Comparison of ENCODE assay signal across 16 mouse cellular contexts in the genomic region with DNA sequence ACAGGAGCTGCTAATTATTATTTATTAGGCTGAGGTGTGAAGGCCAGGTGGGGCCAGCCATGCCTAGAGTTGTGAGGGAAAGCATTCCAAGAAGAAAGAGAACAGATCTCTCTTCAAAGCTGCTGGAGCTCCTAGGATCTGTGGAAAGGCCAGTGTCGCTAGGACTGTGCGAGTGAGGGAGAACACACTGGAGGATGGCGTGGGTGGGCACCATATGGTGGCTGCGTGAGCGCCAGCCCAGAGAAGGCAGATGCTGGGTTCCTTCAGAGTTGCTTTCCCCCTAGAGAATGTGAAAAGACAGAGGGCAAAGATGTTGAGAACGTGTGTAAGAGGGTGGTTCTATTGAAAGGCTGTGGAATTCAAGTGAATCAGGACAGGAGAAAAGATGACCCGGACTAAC. TPM values are rescaled to one million over a fixed set of nuclear protein-coding genes. Genes with fewer than 3 reads are reported as not detected.
DNase-seq lines count a peak whose midpoint lies in the region; ATAC-seq and TF ChIP-seq lines count a peak whose summit lies in the region.
"Had no signal": no experiment of that assay in that cellular context is flagged by ENCODE, and none has a peak within 500 bp of the region (broad histone marks: within the 10 kb centered on the region; RNA-seq: fewer than 3 reads in every experiment).

No protein-coding gene starts in this region.

- no peak for TF ChIP-seq CTCF in layer of hippocampus, adult 2 months (conservative IDR thresholded peaks at IDR 0.05)

- no peak overlapping the region for H3K4me3 ChIP-seq in layer of hippocampus, adult 2 months
- H3K4me3 ChIP-seq: gastrocnemius, adult 2 months; heart, embryonic 15.5 days; limb, embryonic 15.5 days had no signal

- peak; percentile 51 to 66 for DNase-seq in cerebellum, postnatal 14 days
- DNase-seq in layer of hippocampus, adult 2 months (ENCODE audit: low spot score in 2 of 2), result peak; percentile 56 to 59
- peak; percentile 72 to 74 for DNase-seq in left cerebral cortex, postnatal 14 days (ENCODE audit: low spot score in 2 of 2)
- DNase-seq in B cell, adult 2 months, result no peak
- DNase-seq in spleen, postnatal 10 days (ENCODE audit: low spot score in 2 of 2), result no peak
- no peak for DNase-seq in kidney, adult 8-10 months
- DNase-seq in gastrocnemius, adult 18-20 months (ENCODE audit: low spot score), result no peak
- DNase-seq: adrenal gland, postnatal 36 days; embryo, embryonic 11 days; gastrocnemius, adult 2 months; lung, postnatal 10 days had no signal

- peak overlapping the region; percentile 61; the same call in 1 of the 2 replicates for H3K27ac ChIP-seq in layer of hippocampus, adult 2 months
- H3K27ac ChIP-seq: gastrocnemius, adult 2 months; heart, embryonic 15.5 days; limb, embryonic 15.5 days had no signal

- peak; percentile 43 for ATAC-seq in cerebellum, adult (ENCODE audit: insufficient number of reproducible peaks, low FRiP score, low TSS enrichment)
- ATAC-seq: CD4-positive, CD25-positive, alpha-beta regulatory T cell, adult 4 months; intestine, embryonic 16.5 days had no signal

- intact Hi-C loops in left cerebral cortex, postnatal 14 days (cut with DNase I), result no loop called here

RNA-seq across cellular contexts. Expression of a gene that starts 30.6 kb away (rescaled TPM):
- total RNA-seq in layer of hippocampus, adult 2 months (2021), result 100 to 1,000 TPM; 175 to 181 TPM
- 100 to 1,000 TPM; 117 to 128 TPM for total RNA-seq in left cerebral cortex, postnatal 14 days (2021)
- total RNA-seq in gastrocnemius, adult 18-20 months (2021), result under 1 TPM; 0.16 to 0.36 TPM

Comparison
In these comparisons a context has a peak if more than half of its experiments do, and no peak if none do; other contexts are left out.
1. DNase-seq: peak in cerebellum, postnatal 14 days (2 of 2), layer of hippocampus, adult 2 months (2 of 2) and left cerebral cortex, postnatal 14 days (2 of 2); none in B cell, adult 2 months (0 of 2), spleen, postnatal 10 days (0 of 2), kidney, adult 8-10 months (0 of 2) and gastrocnemius, adult 18-20 months (single experiment).
2. RNA of a gene that starts 30.6 kb away (total RNA-seq): 175 to 181 TPM in layer of hippocampus, adult 2 months and 117 to 128 TPM in left cerebral cortex, postnatal 14 days; 0.16 to 0.36 TPM in gastrocnemius, adult 18-20 months; every median in the first group is over 10 times any median in the second.